ENCODE assay signal across 34 mouse cellular contexts in the genomic region with DNA sequence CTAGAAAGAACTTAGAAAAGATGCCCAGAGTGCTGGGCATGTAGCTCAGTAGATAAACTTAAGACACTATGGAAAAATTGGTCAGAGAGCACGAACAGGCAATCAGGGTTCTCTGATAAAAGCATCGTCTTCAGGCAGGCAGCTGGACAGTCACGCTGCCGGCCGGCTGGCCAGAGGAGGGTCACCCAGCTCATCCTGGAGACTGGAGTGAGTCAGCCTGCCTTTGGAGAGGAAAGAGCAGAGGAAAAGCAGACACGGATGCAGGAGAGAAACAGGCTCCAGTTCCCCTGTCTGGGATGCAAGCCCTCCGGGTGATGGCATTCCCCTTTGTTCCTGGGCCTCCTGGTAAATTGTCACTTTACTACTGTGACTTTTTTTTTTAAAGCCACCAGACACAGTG. TPM values are rescaled to one million over a fixed set of nuclear protein-coding genes. Genes with fewer than 3 reads are reported as not detected.
DNase-seq lines count a peak whose midpoint lies in the region; ATAC-seq and TF ChIP-seq lines count a peak whose summit lies in the region.
"Had no signal": no experiment of that assay in that cellular context is flagged by ENCODE, and none has a peak within 500 bp of the region (broad histone marks: within the 10 kb centered on the region; RNA-seq: fewer than 3 reads in every experiment).

No protein-coding gene starts in this region.

- H3K9me3 ChIP-seq in heart, embryonic 15.5 days (replicated peaks), result no peaks in the 10 kb centered on the region
- H3K9me3 ChIP-seq: embryonic facial prominence, embryonic 12.5 days; forebrain, embryonic 10.5 days; forebrain, embryonic 15.5 days; heart, embryonic 12.5 days; hindbrain, embryonic 12.5 days; limb, embryonic 10.5 days; limb, embryonic 15.5 days had no signal

- intact Hi-C loops in heart, postnatal 36 days (cut with DNase I), result no loop called here

- H3K27ac ChIP-seq in heart, embryonic 15.5 days, result 0 out of 2 replicates have a peak overlapping the region, but pooled peaks have one; percentile 24
- H3K27ac ChIP-seq in spleen, adult 2 months (ENCODE audit: insufficient read depth, low read length), result peak overlapping the region; percentile 93
- peak overlapping the region; percentile 100 for H3K27ac ChIP-seq in bone marrow macrophage, adult 2 months (ENCODE audit: insufficient read depth, low read depth, low read length)
- H3K27ac ChIP-seq: embryonic facial prominence, embryonic 12.5 days; forebrain, embryonic 10.5 days; forebrain, embryonic 15.5 days; gastrocnemius, adult 2 months; hindbrain, embryonic 12.5 days; kidney, postnatal 0 days; limb, embryonic 10.5 days; limb, embryonic 15.5 days; liver, embryonic 14.5 days; stomach, postnatal 0 days had no signal

- 24% methylated on average over 7 of the region's 7 CpGs for WGBS in heart, embryonic 15.5 days
- 76% methylated on average over 7 of the region's 7 CpGs for WGBS in spleen, adult 2 months

- H3K27me3 ChIP-seq in heart, embryonic 15.5 days, result no peaks in the 10 kb centered on the region
- H3K27me3 ChIP-seq in spleen, adult 2 months (ENCODE audit: control insufficient read depth, insufficient read depth, low read length), result no peaks in the 10 kb centered on the region
- H3K27me3 ChIP-seq: embryonic facial prominence, embryonic 12.5 days; forebrain, embryonic 15.5 days; heart, embryonic 12.5 days; hindbrain, embryonic 12.5 days; limb, embryonic 15.5 days; Patski had no signal

- H3K4me1 ChIP-seq in heart, embryonic 15.5 days (replicated peaks), result 0 out of 2 replicates have a peak, but pooled peaks cover 3% of the 10 kb centered on the region
- peaks cover 3% of the 10 kb centered on the region; the same call in 1 of the 2 replicates for H3K4me1 ChIP-seq in spleen, adult 2 months (ENCODE audit: control insufficient read depth, insufficient read depth, insufficient read length)
- H3K4me1 ChIP-seq in bone marrow macrophage, adult 2 months (ENCODE audit: control insufficient read depth, insufficient read depth, low read length), result peaks cover 56% of the 10 kb centered on the region
- H3K4me1 ChIP-seq: embryonic facial prominence, embryonic 12.5 days; forebrain, embryonic 15.5 days; heart, embryonic 12.5 days; hindbrain, embryonic 12.5 days; limb, embryonic 10.5 days; limb, embryonic 15.5 days had no signal

- no peak for TF ChIP-seq POLR2A in spleen, adult 2 months (IDR thresholded peaks at IDR 0.05; ENCODE audit: low read depth, low read length)
- TF ChIP-seq POLR2A in bone marrow macrophage, adult 2 months (IDR thresholded peaks at IDR 0.05; ENCODE audit: borderline replicate concordance, low read depth, low read length), result no peak

- H3K9ac ChIP-seq in heart, embryonic 15.5 days, result no peak overlapping the region
- H3K9ac ChIP-seq: embryonic facial prominence, embryonic 12.5 days; forebrain, embryonic 15.5 days; heart, embryonic 12.5 days; hindbrain, embryonic 12.5 days; limb, embryonic 15.5 days; liver, embryonic 14.5 days; lung, embryonic 14.5 days had no signal

- no peak for DNase-seq in heart, postnatal 36 days
- no peak for DNase-seq in spleen, adult 2 months (ENCODE audit: low read depth in 1 of 2, low spot score in 2 of 2)
- no peak for DNase-seq in spleen, adult 12 weeks (ENCODE audit: low spot score)
- no peak for DNase-seq in retina, embryonic 14.5 days (ENCODE audit: low spot score)
- no peak for DNase-seq in urinary bladder, adult 2 months (ENCODE audit: low spot score)
- DNase-seq: cerebellum, adult 9-10 months; cerebellum, postnatal 36 days; embryo, embryonic 11 days; gastrocnemius, adult 2 months; gastrocnemius, postnatal 36 days; kidney, adult 8-10 months; kidney, postnatal 4 days; layer of hippocampus, postnatal 36 days; lung, embryonic 14.5 days; lung, postnatal 14 days; midbrain, embryonic 14.5 days; retina, postnatal 1 day; right cerebral cortex, postnatal 14 days; thymus, adult 18-20 months; thymus, postnatal 25 days had no signal

- no peak overlapping the region for H3K4me2 ChIP-seq in heart, embryonic 15.5 days
- H3K4me2 ChIP-seq: embryonic facial prominence, embryonic 12.5 days; forebrain, embryonic 15.5 days; heart, embryonic 12.5 days; hindbrain, embryonic 12.5 days; limb, embryonic 15.5 days; lung, embryonic 14.5 days had no signal

- ATAC-seq in heart, embryonic 15.5 days (replicated peaks; ENCODE audit: insufficient number of reproducible peaks, insufficient read depth, low FRiP score, low read depth), result no peak
- ATAC-seq: forebrain, embryonic 15.5 days; intestine, embryonic 16.5 days; Patski had no signal

- H3K4me3 ChIP-seq in heart, embryonic 15.5 days, result no peak overlapping the region
- no peak overlapping the region for H3K4me3 ChIP-seq in spleen, adult 2 months (ENCODE audit: extremely low read depth, insufficient read depth, insufficient read length)
- peak overlapping the region; percentile 12; the same call in 1 of the 2 replicates for H3K4me3 ChIP-seq in bone marrow macrophage, adult 2 months (ENCODE audit: insufficient read depth, low read length)
- H3K4me3 ChIP-seq: embryonic facial prominence, embryonic 12.5 days; forebrain, embryonic 10.5 days; forebrain, embryonic 15.5 days; gastrocnemius, adult 2 months; heart, embryonic 12.5 days; hindbrain, embryonic 12.5 days; limb, embryonic 10.5 days; limb, embryonic 15.5 days had no signal

- H3K36me3 ChIP-seq in heart, embryonic 15.5 days, result peaks cover 21% of the 10 kb centered on the region
- H3K36me3 ChIP-seq in spleen, adult 2 months (ENCODE audit: control insufficient read depth, insufficient read depth, low read length), result peaks cover 16% of the 10 kb centered on the region

- TF ChIP-seq CTCF in spleen, adult 2 months (IDR thresholded peaks at IDR 0.05; ENCODE audit: extremely low read depth, insufficient read depth, insufficient read length, insufficient replicate concordance), result no peak
- no peak for TF ChIP-seq CTCF in bone marrow macrophage, adult 2 months (IDR thresholded peaks at IDR 0.05; ENCODE audit: low read depth, low read length)

RNA-seq across cellular contexts. Expression of a gene that starts 57.6 kb away (rescaled TPM):
- polyA plus RNA-seq in heart, embryonic 15.5 days (2015; fragmentation: Nextera tagmentation; extraction: Ambion mirVana), result 44.8 and 51.6 TPM in 2 replicates
- 10 to 100 TPM; 21.7 to 25.5 TPM for total RNA-seq in heart, postnatal 36 days (2021)
- polyA plus RNA-seq in spleen, adult 2 months (2012; rRNA removed), result 27.6 and 31.3 TPM in 2 replicates
- 93.5 and 120 TPM in 2 replicates for polyA plus RNA-seq in bone marrow macrophage, adult 2 months (2012; ENCODE audit: insufficient read depth, insufficient read length, missing spikeins)
- 48.9 and 54.2 TPM in 2 replicates for polyA plus RNA-seq in urinary bladder, adult 2 months (2012; rRNA removed)

RNA-seq across cellular contexts. Expression of a gene that starts 58.0 kb away (rescaled TPM):
- 1.0 and 1.5 TPM in 2 replicates for polyA plus RNA-seq in heart, embryonic 15.5 days (2015; fragmentation: Nextera tagmentation; extraction: Ambion mirVana)
- total RNA-seq in heart, postnatal 36 days (2021), result under 1 TPM; 0.33 to 0.35 TPM
- polyA plus RNA-seq in spleen, adult 2 months (2012; rRNA removed), result 0.32 and 0.48 TPM in 2 replicates
- polyA plus RNA-seq in bone marrow macrophage, adult 2 months (2012; ENCODE audit: insufficient read depth, insufficient read length, missing spikeins), result not detected in 2 replicates
- 2.8 and 4.3 TPM in 2 replicates for polyA plus RNA-seq in urinary bladder, adult 2 months (2012; rRNA removed)

RNA-seq across cellular contexts. Expression of a gene that starts 58.5 kb away (rescaled TPM):
- 48.9 and 52.0 TPM in 2 replicates for polyA plus RNA-seq in heart, embryonic 15.5 days (2015; fragmentation: Nextera tagmentation; extraction: Ambion mirVana)
- 10 to 100 TPM; 14.3 to 19.5 TPM for total RNA-seq in heart, postnatal 36 days (2021)
- 4.1 and 4.5 TPM in 2 replicates for polyA plus RNA-seq in spleen, adult 2 months (2012; rRNA removed)
- polyA plus RNA-seq in bone marrow macrophage, adult 2 months (2012; ENCODE audit: insufficient read depth, insufficient read length, missing spikeins), result 14.2 and 19.2 TPM in 2 replicates
- 19.2 and 22.0 TPM in 2 replicates for polyA plus RNA-seq in urinary bladder, adult 2 months (2012; rRNA removed)

Comparison
In these comparisons a context has a peak if more than half of its experiments do, and no peak if none do; other contexts are left out.
1. H3K27ac ChIP-seq: peak in every context shown above with its lines; median percentile 100 in bone marrow macrophage, adult 2 months; 93 in spleen, adult 2 months; 24 in heart, embryonic 15.5 days.